Mouse (Mus musculus) spleen, adult 2 months (tissue): Measurements from ENCODE around the gene Rbpjl.

Experiments used
- CTCF ChIP-seq: fragments of 200-500 bp; IDR thresholded peaks from 2 replicates; pipeline ENCODE4 v1.5.1; 2011; ENCODE audit warnings: mild to moderate bottlenecking, inconsistent platforms; ENCODE audit not compliant: insufficient read depth, insufficient read length, insufficient replicate concordance; ENCODE audit errors: extremely low read depth
- POLR2A ChIP-seq: fragments of 200-500 bp; IDR thresholded peaks from 2 replicates; pipeline ENCODE4 v1.6.1; 2011; ENCODE audit warnings: low read depth, low read length, inconsistent platforms

- no peak for TF ChIP-seq POLR2A
- no peak for TF ChIP-seq CTCF
Measured at GRCm38 (mm10) chr2:164435216-164436090, 32.5 kb downstream of the Rbpjl start.
